Mouse (Mus musculus): ENCODE measurements around the gene Kcnma1. TPM values are rescaled to one million over a fixed set of nuclear protein-coding genes. Genes with fewer than 3 reads are reported as not detected.
A peak's percentile ranks its signal among the peaks of the same experiment; 100 is the strongest.

Gene Kcnma1
- polyA plus RNA-seq, 1 experiment from 2014 or later = 1.1 TPM

DNA sequence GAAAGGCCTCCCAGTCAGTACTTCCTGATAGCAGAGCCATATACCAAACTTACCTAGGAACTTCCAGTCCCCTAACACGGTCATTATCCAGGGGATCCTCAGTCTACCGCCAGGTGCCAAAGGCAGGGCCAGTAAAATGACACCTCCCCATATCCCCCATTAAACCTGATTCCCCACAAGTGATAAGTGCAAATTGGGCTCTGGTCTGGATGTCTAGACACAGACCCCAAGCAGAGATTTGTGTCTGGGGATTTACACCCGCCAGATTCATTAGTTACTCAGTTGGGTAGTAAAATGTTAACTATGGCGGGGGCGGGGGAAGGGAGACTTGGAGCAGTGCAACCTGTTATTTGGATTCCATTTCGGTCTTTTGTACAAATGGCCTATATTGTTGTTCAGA, 562.6 kb downstream of the Kcnma1 start:
- no peak overlapping the region for H3K4me3 ChIP-seq (ENCODE audit: low read depth, low read length)
- no peaks in the 10 kb centered on the region for H3K9me3 ChIP-seq (ENCODE audit: control insufficient read depth, low read length)
- H3K4me2 ChIP-seq = no peak overlapping the region
- ATAC-seq (ENCODE audit: low FRiP score) = no peak
- no peaks in the 10 kb centered on the region for H3K27me3 ChIP-seq (ENCODE audit: control insufficient read depth, insufficient read depth, low read length)
- H3K4me1 ChIP-seq (ENCODE audit: control insufficient read depth, insufficient read depth, low read length) = no peaks in the 10 kb centered on the region
- H3K27ac ChIP-seq (ENCODE audit: low read depth, low read length) = no peak overlapping the region
- no peak for DNase-seq (ENCODE audit: low spot score, missing footprints)
- no peak overlapping the region for H3K9ac ChIP-seq (ENCODE audit: low read length)
- H3K36me3 ChIP-seq (ENCODE audit: control insufficient read depth, insufficient read depth, low read length) = no peaks in the 10 kb centered on the region
- 83% methylated on average over 6 of the region's 6 CpGs for WGBS

DNA sequence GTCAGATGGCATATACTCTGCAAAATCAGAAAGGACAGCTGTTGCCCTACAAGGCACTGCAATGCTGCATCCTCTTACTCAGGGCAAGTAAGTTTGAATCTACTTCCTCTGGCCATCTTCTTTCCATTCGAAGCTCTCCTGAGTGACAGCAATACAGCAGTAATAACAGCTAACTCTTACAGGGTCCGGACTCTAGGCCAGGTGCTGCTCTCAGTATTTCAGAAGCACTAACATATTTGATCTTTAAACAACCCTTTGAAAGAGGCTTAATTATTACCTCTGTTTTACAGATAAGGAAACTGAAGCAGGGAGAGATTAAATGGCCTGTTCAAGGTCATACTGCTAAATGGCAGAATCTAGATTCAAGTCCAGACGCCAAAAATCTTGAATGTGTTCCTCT, 576.8 kb downstream of the Kcnma1 start:
- Histone ChIP-seq H3K4me1 (ENCODE audit: control insufficient read depth, insufficient read depth, low read length) (no peaks in the 10 kb centered on the region), H3K36me3 (ENCODE audit: control insufficient read depth, insufficient read depth, low read length) (no peaks in the 10 kb centered on the region), H3K4me2 (no peak overlapping the region), H3K9me3 (ENCODE audit: control insufficient read depth, low read length) (no peaks in the 10 kb centered on the region), H3K4me3 (ENCODE audit: low read depth, low read length) (no peak overlapping the region), H3K27me3 (ENCODE audit: control insufficient read depth, insufficient read depth, low read length) (no peaks in the 10 kb centered on the region), H3K9ac (ENCODE audit: low read length) (no peak overlapping the region), H3K27ac (ENCODE audit: low read depth, low read length) (no peak overlapping the region)
- 82% methylated on average over 3 of the region's 3 CpGs for WGBS
- ATAC-seq (ENCODE audit: low FRiP score) (no peak), DNase-seq (ENCODE audit: low spot score, missing footprints) (no peak)

DNA sequence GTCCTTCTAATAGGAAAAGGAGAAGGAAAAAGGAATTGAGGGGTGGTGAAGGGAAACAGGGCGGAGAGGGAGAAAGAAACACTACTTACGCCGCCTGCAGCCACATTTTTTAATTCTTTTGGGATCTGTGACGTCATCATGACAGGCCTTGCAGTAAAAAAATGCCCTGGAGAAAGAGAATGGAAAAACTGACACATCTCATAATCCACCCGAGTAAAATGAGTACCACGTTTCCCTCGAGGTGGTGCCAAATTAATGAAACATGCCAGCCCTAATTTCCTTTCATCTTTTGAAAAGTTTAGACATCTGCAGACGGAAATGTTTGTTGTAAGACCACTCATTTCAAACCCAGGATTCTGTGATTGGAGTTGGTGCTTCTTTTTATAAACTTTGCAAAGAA, 578.4 kb downstream of the Kcnma1 start:
- no peak for ATAC-seq (ENCODE audit: low FRiP score)
- WGBS = 81% methylated on average over 8 of the region's 8 CpGs
- H3K4me1 ChIP-seq (ENCODE audit: control insufficient read depth, insufficient read depth, low read length) = no peaks in the 10 kb centered on the region

DNA sequence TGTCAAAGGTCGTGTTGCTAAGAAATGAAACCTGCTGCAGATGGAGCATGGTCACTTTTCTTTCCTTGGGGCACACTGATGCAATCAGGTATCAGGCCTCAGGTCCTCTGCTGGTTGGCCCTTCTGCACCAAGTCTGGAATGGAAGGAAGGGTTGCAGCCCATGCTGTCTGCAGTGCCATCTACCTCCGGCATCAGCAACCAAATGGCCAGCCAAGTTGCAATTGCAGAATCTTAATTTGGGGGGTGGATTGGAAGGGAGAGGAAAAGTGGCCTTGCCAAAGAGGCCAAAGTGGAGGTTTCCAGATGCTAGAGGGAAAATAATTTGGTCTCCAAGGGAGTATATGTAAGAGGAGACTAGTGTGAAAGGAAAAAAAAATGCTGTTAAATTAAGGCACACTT, 584.3 kb downstream of the Kcnma1 start:
- ATAC-seq (ENCODE audit: low FRiP score) (no peak), DNase-seq (ENCODE audit: low spot score, missing footprints) (no peak)
- Histone ChIP-seq H3K4me1 (ENCODE audit: control insufficient read depth, insufficient read depth, low read length) (no peaks in the 10 kb centered on the region), H3K36me3 (ENCODE audit: control insufficient read depth, insufficient read depth, low read length) (no peaks in the 10 kb centered on the region), H3K27ac (ENCODE audit: low read depth, low read length) (no peak overlapping the region), H3K4me3 (ENCODE audit: low read depth, low read length) (no peak overlapping the region), H3K27me3 (ENCODE audit: control insufficient read depth, insufficient read depth, low read length) (no peaks in the 10 kb centered on the region), H3K4me2 (no peak overlapping the region), H3K9me3 (ENCODE audit: control insufficient read depth, low read length) (no peaks in the 10 kb centered on the region), H3K9ac (ENCODE audit: low read length) (no peak overlapping the region)
- 80% methylated on average over 2 of the region's 2 CpGs for WGBS

More for the DNA sequence above, 578.4 kb downstream of the Kcnma1 start:
- Histone ChIP-seq H3K9me3 (ENCODE audit: control insufficient read depth, low read length) (no peaks in the 10 kb centered on the region), H3K9ac (ENCODE audit: low read length) (no peak overlapping the region), H3K27ac (ENCODE audit: low read depth, low read length) (no peak overlapping the region), H3K36me3 (ENCODE audit: control insufficient read depth, insufficient read depth, low read length) (no peaks in the 10 kb centered on the region), H3K4me3 (ENCODE audit: low read depth, low read length) (no peak overlapping the region), H3K27me3 (ENCODE audit: control insufficient read depth, insufficient read depth, low read length) (no peaks in the 10 kb centered on the region), H3K4me2 (no peak overlapping the region)
- DNase-seq (ENCODE audit: low spot score, missing footprints) = no peak

DNA sequence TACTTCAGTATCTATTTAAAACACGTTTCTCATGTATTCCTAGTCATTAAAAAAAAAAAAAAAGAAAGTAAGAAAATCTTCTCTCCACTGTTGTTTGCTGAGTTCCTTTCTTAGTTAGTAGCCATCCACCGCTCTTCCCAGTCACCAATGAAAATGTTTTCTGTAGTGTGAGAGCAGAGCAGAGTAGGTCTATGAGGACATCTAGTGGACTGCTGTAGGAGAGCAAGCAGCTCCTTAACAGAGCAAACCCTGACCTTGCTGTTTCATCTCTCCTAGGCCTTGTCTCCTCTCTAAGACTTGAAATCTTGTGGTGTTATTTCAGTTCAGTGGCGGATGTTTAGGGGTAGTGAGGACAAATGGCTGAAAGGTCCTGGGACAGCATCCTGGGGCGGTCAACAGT, 585.2 kb downstream of the Kcnma1 start:
- peak; percentile 90 for DNase-seq (ENCODE audit: low spot score, missing footprints)
- H3K4me3 ChIP-seq (ENCODE audit: low read depth, low read length) = no peak overlapping the region
- no peak overlapping the region for H3K9ac ChIP-seq (ENCODE audit: low read length)
- no peaks in the 10 kb centered on the region for H3K9me3 ChIP-seq (ENCODE audit: control insufficient read depth, low read length)
- H3K4me1 ChIP-seq (ENCODE audit: control insufficient read depth, insufficient read depth, low read length) = no peaks in the 10 kb centered on the region
- H3K4me2 ChIP-seq = no peak overlapping the region
- ATAC-seq (ENCODE audit: low FRiP score) = no peak
- no peak overlapping the region for H3K27ac ChIP-seq (ENCODE audit: low read depth, low read length)
- WGBS = 38% methylated on average over 4 of the region's 4 CpGs
- H3K36me3 ChIP-seq (ENCODE audit: control insufficient read depth, insufficient read depth, low read length) = no peaks in the 10 kb centered on the region
- no peaks in the 10 kb centered on the region for H3K27me3 ChIP-seq (ENCODE audit: control insufficient read depth, insufficient read depth, low read length)

DNA sequence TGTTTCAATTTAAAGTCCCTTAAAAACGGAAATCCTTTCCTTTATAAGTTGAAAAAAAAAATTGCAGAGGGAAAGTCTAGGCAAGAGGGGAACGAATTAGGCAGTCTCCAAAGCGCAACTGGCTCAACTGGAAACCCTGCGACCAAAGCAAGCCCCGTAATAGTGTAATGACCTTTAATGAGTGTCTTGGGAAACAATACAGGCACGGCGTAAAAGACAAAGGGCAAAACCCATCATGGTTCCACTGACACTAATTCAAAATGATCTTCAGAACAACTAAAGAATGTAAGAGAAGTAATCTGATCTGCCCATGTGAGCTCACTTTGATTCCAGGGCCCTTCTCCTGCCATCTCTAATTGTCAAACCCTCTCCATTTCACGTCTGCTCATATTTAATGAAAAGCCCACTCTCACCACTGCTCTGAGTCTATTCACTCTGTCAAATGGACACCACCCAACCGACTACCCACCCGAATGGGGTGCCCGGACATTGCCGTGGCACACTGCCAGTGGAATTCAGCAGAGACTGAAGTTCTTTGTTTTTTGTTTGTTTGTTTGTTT, 591.7 kb downstream of the Kcnma1 start:
- no peak for DNase-seq (ENCODE audit: low spot score, missing footprints)
- WGBS = 63% methylated on average over 12 of the region's 12 CpGs
- Histone ChIP-seq H3K36me3 (ENCODE audit: control insufficient read depth, insufficient read depth, low read length) (no peaks in the 10 kb centered on the region), H3K4me1 (ENCODE audit: control insufficient read depth, insufficient read depth, low read length) (no peaks in the 10 kb centered on the region; the same call in 1 of the 2 replicates), H3K27me3 (ENCODE audit: control insufficient read depth, insufficient read depth, low read length) (no peaks in the 10 kb centered on the region), H3K4me3 (ENCODE audit: low read depth, low read length) (no peak overlapping the region), H3K9me3 (ENCODE audit: control insufficient read depth, low read length) (no peaks in the 10 kb centered on the region), H3K9ac (ENCODE audit: low read length) (no peak overlapping the region), H3K4me2 (no peak overlapping the region), H3K27ac (ENCODE audit: low read depth, low read length) (no peak overlapping the region)
- ATAC-seq (ENCODE audit: low FRiP score) = no peak

DNA sequence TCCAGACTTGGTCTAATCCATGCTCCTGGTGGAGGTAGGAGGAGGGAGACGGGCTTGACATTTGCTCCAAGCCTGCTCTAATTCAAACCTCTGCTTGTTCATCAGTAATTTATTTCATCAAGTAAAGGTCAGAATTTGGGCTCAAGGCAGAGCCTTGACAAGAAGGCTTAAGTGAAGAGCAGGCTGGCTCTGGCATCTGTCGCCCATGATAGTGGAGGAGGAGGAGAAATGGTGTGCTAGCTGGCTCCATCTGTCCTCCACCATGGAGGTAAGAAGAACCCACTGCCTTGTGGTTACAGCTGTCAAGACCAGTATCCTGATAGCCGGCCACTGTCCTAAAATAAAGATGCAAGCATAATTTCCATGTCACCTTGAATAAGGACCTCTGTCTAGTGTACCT, 595.3 kb downstream of the Kcnma1 start:
- no peak for DNase-seq (ENCODE audit: low spot score, missing footprints)
- Histone ChIP-seq H3K4me3 (ENCODE audit: low read depth, low read length) (no peak overlapping the region), H3K4me2 (no peak overlapping the region), H3K27me3 (ENCODE audit: control insufficient read depth, insufficient read depth, low read length) (no peaks in the 10 kb centered on the region), H3K4me1 (ENCODE audit: control insufficient read depth, insufficient read depth, low read length) (no peaks in the 10 kb centered on the region; the same call in 1 of the 2 replicates), H3K27ac (ENCODE audit: low read depth, low read length) (no peak overlapping the region), H3K9me3 (ENCODE audit: control insufficient read depth, low read length) (no peaks in the 10 kb centered on the region), H3K36me3 (ENCODE audit: control insufficient read depth, insufficient read depth, low read length) (no peaks in the 10 kb centered on the region), H3K9ac (ENCODE audit: low read length) (no peak overlapping the region)
- 85% methylated on average over 3 of the region's 3 CpGs for WGBS
- ATAC-seq (ENCODE audit: low FRiP score) = no peak

DNA sequence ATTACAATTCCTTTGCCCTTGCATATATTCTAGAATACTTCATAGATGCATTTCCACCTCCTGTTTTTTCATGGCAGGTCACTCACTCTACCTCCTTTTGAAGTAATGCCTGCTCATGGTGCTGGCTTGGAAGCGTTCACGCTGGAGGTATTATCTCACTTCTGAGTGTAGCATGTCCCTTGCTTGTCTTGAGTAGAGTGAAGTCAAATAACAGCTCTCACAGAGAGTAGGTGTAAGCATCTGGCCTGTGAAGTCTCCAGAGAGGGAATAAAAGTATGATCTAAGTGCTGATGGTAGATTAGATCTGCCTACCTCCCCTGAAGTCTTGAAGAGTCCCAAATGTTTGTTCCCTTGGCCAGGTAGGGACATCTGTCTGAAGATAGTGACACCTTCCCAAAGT, 607.2 kb downstream of the Kcnma1 start:
- Histone ChIP-seq H3K27ac (ENCODE audit: low read depth, low read length) (no peak overlapping the region), H3K4me1 (ENCODE audit: control insufficient read depth, insufficient read depth, low read length) (no peaks in the 10 kb centered on the region), H3K36me3 (ENCODE audit: control insufficient read depth, insufficient read depth, low read length) (no peaks in the 10 kb centered on the region), H3K4me3 (ENCODE audit: low read depth, low read length) (no peak overlapping the region), H3K9me3 (ENCODE audit: control insufficient read depth, low read length) (no peaks in the 10 kb centered on the region), H3K27me3 (ENCODE audit: control insufficient read depth, insufficient read depth, low read length) (no peaks in the 10 kb centered on the region), H3K9ac (ENCODE audit: low read length) (no peak overlapping the region), H3K4me2 (no peak overlapping the region)
- no peak for DNase-seq (ENCODE audit: low spot score, missing footprints)
- 95% methylated on average over 2 of the region's 2 CpGs for WGBS
- no peak for ATAC-seq (ENCODE audit: low FRiP score)

DNA sequence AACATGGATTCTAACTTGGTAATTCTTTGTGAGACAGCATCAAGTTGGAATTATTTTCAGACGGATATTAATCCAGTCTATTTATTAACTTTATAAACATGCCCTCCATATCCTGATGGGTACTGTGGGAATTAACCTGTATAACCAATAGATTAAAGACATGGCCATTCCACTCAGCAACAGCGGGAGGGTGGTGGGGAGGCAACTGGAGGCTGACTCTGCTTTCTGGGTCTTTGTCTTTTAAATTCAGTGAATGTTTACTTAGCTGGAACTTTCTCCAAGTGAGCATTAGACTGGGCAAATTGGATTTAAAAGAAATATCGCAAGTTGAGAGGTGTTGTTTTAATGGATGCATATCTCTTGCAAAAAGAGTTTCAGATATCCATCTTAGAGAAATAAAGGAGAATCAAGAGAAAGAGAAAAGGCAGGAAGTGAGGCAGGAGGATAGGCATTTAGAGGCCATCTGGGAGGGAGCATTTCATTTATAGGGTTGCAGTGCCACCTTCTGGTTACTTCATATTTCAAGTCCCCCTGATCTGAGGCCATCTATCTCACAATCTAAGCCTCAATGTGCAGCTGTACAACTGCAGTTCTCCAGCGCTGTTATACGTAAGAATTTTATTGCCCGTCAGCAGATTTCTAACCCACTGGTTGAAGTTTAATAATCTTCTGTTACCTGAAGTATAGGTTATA, 613.4 kb downstream of the Kcnma1 start:
- Histone ChIP-seq H3K4me3 (ENCODE audit: low read depth, low read length) (no peak overlapping the region), H3K4me2 (no peak overlapping the region), H3K27me3 (ENCODE audit: control insufficient read depth, insufficient read depth, low read length) (no peaks in the 10 kb centered on the region), H3K9me3 (ENCODE audit: control insufficient read depth, low read length) (no peaks in the 10 kb centered on the region), H3K4me1 (ENCODE audit: control insufficient read depth, insufficient read depth, low read length) (peaks cover 5% of the 10 kb centered on the region; the same call in 1 of the 2 replicates), H3K9ac (ENCODE audit: low read length) (no peak overlapping the region), H3K27ac (ENCODE audit: low read depth, low read length) (no peak overlapping the region), H3K36me3 (ENCODE audit: control insufficient read depth, insufficient read depth, low read length) (no peaks in the 10 kb centered on the region)
- peak; percentile 81; the same call in 1 of the 2 replicates for ATAC-seq (ENCODE audit: low FRiP score)
- peak; percentile 98 for DNase-seq (ENCODE audit: low spot score, missing footprints)
- WGBS = 19% methylated on average over 6 of the region's 6 CpGs

Measured in midbrain, embryonic 11.5 days (tissue).